8 mouse cellular contexts compared by ENCODE assay signal in genomic region chr3:88142546-88142915, GRCm38 (mm10). TPM values are rescaled to one million over a fixed set of nuclear protein-coding genes. Genes with fewer than 3 reads are reported as not detected.
DNase-seq lines count a peak whose midpoint lies in the region; ATAC-seq and TF ChIP-seq lines count a peak whose summit lies in the region.

No protein-coding gene starts in this region.

- no peaks in the 10 kb centered on the region for H3K27me3 ChIP-seq in heart, embryonic 13.5 days (replicated peaks)
- no peaks in the 10 kb centered on the region for H3K27me3 ChIP-seq in CH12.LX (replicated peaks)
- no peaks in the 10 kb centered on the region for H3K27me3 ChIP-seq in intestine, embryonic 15.5 days (replicated peaks)
- H3K27me3 ChIP-seq in myocyte (ENCODE audit: control insufficient read depth, insufficient read depth, insufficient read length): no peaks in the 10 kb centered on the region

- no peak for TF ChIP-seq CTCF in CH12.LX (conservative IDR thresholded peaks at IDR 0.05 in 1 of 2, IDR thresholded peaks at IDR 0.05 in 1 of 2; ENCODE audit: low read depth in 2 of 2, low read length in 2 of 2)

- in situ Hi-C loops in CH12.LX (cut with MboI; ENCODE audit: low pct_ligation_motif_present, low pct_unique_long_range_greater_than_20kb, low sequenced_read_pairs): no loop called here

- DNase-seq in heart, adult 11 months: no peak
- no peak for DNase-seq in CH12.LX (ENCODE audit: extremely low read depth)
- DNase-seq in c-Kit-positive CD71-positive TER-119-positive erythroid progenitor cells, embryonic 14.5 days (ENCODE audit: low spot score): peak; percentile 42
- DNase-seq in retina, postnatal 1 day: no peak
- no peak for DNase-seq in layer of hippocampus, postnatal 36 days

- TF ChIP-seq POLR2A in CH12.LX (IDR thresholded peaks at IDR 0.05; ENCODE audit: low read depth, low read length) (no peak), myocyte (IDR thresholded peaks at IDR 0.05; ENCODE audit: insufficient read length, low read depth) (peak; percentile 62)

- peak overlapping the region; percentile 88 for H3ac ChIP-seq in myocyte (ENCODE audit: control insufficient read depth, insufficient read length)

- peaks cover 73% of the 10 kb centered on the region for H3K4me1 ChIP-seq in heart, embryonic 13.5 days
- H3K4me1 ChIP-seq in CH12.LX (ENCODE audit: control insufficient read depth in 1 of 2, insufficient read depth in 2 of 2): peaks cover 26 to 59% of the 10 kb centered on the region in 2 experiments
- H3K4me1 ChIP-seq in intestine, embryonic 15.5 days (replicated peaks): peaks cover 68% of the 10 kb centered on the region

- ATAC-seq in heart, embryonic 13.5 days (ENCODE audit: extremely low read depth, insufficient number of reproducible peaks, low FRiP score, low TSS enrichment): peak; percentile 23
- ATAC-seq in intestine, embryonic 15.5 days: peak; percentile 21

- TF ChIP-seq EP300 in CH12.LX (IDR thresholded peaks at IDR 0.05; ENCODE audit: low read length): no peak

- peak overlapping the region; percentile 96 for H3K4me3 ChIP-seq in heart, embryonic 13.5 days
- H3K4me3 ChIP-seq in CH12.LX (replicated peaks in 1 of 3; ENCODE audit: low read depth in 2 of 3, low read length in 2 of 3, poor library complexity in 1 of 3): peak overlapping the region; percentile 73 to 96 (median 88)
- H3K4me3 ChIP-seq in intestine, embryonic 15.5 days (replicated peaks): peak overlapping the region; percentile 87
- peak overlapping the region; percentile 98 for H3K4me3 ChIP-seq in myocyte

- peaks cover 4% of the 10 kb centered on the region; the same call in 1 of the 2 replicates for H3K36me3 ChIP-seq in heart, embryonic 13.5 days
- peaks cover 2 to 17% of the 10 kb centered on the region in 2 experiments for H3K36me3 ChIP-seq in CH12.LX (replicated peaks in 1 of 2; ENCODE audit: control insufficient read depth in 1 of 2, insufficient read depth in 1 of 2, low read length in 1 of 2)
- H3K36me3 ChIP-seq in intestine, embryonic 15.5 days: no peaks in the 10 kb centered on the region
- no peaks in the 10 kb centered on the region for H3K36me3 ChIP-seq in myocyte (ENCODE audit: control insufficient read depth, insufficient read depth)

- peak overlapping the region; percentile 100 for H3K27ac ChIP-seq in heart, embryonic 13.5 days (replicated peaks)
- peak overlapping the region; percentile 92 for H3K27ac ChIP-seq in CH12.LX (ENCODE audit: insufficient read depth, low read depth)
- peak overlapping the region; percentile 100 for H3K27ac ChIP-seq in intestine, embryonic 15.5 days

- no peaks in the 10 kb centered on the region for H3K9me3 ChIP-seq in heart, embryonic 13.5 days
- H3K9me3 ChIP-seq in CH12.LX (replicated peaks; ENCODE audit: low read length): no peaks in the 10 kb centered on the region
- no peaks in the 10 kb centered on the region for H3K9me3 ChIP-seq in intestine, embryonic 15.5 days

- WGBS in heart, embryonic 13.5 days: 0% methylated on average over 56 of the region's 57 CpGs
- under 1% methylated on average over 55 of the region's 57 CpGs for WGBS in intestine, embryonic 15.5 days

- peaks cover 51% of the 10 kb centered on the region for H3K79me2 ChIP-seq in CH12.LX (replicated peaks; ENCODE audit: control insufficient read depth, extremely low read depth, insufficient read depth, poor library complexity, severe bottlenecking)
- H3K79me2 ChIP-seq in myocyte (ENCODE audit: control insufficient read depth, insufficient read depth): peaks cover 48% of the 10 kb centered on the region

- no peak for TF ChIP-seq RAD21 in CH12.LX (IDR thresholded peaks at IDR 0.05; ENCODE audit: low read depth, low read length)

- H3K4me2 ChIP-seq in heart, embryonic 13.5 days: peak overlapping the region; percentile 95
- H3K4me2 ChIP-seq in CH12.LX (ENCODE audit: insufficient read depth, low read depth, poor library complexity, severe bottlenecking) (no peak overlapping the region), myocyte (ENCODE audit: low read depth) (peak overlapping the region; percentile 100)
- H3K4me2 ChIP-seq in intestine, embryonic 15.5 days (replicated peaks): peak overlapping the region; percentile 93

- dilution Hi-C loops in CH12.LX (cut with MboI; ENCODE audit: extremely low pct_ligation_motif_present, extremely low pct_unique_long_range_greater_than_20kb, low sequenced_read_pairs): no loop called here

- H3K9ac ChIP-seq in heart, embryonic 13.5 days: peak overlapping the region; percentile 98
- H3K9ac ChIP-seq in CH12.LX (ENCODE audit: insufficient read depth, low read depth): peak overlapping the region; percentile 89
- H3K9ac ChIP-seq in intestine, embryonic 15.5 days: peak overlapping the region; percentile 96

TF ChIP-seq in CH12.LX, 34 proteins besides CTCF, POLR2A, EP300 and RAD21:
- TF ChIP-seq UBTF (IDR thresholded peaks at IDR 0.05; ENCODE audit: low read depth, low read length) (peak; percentile 15), PAX5 (IDR thresholded peaks at IDR 0.05; ENCODE audit: low read length) (no peak), ZNF384 (IDR thresholded peaks at IDR 0.05; ENCODE audit: low read depth, low read length) (no peak), ZKSCAN1 (IDR thresholded peaks at IDR 0.05; ENCODE audit: borderline replicate concordance, low read depth, low read length) (no peak), GABPA (IDR thresholded peaks at IDR 0.05; ENCODE audit: insufficient replicate concordance, low read depth, low read length) (no peak), BHLHE40 (IDR thresholded peaks at IDR 0.05; ENCODE audit: low read depth, low read length) (0 out of 2 replicates have a peak, but pooled peaks have one; percentile 31)

TF ChIP-seq in myocyte, 11 proteins besides CTCF, POLR2A, EP300 and RAD21:
- TF ChIP-seq E2F4 (IDR thresholded peaks at IDR 0.05; ENCODE audit: insufficient read depth) (no peak), CEBPB (IDR thresholded peaks at IDR 0.05; ENCODE audit: insufficient read depth, poor library complexity, severe bottlenecking) (no peak), MAX (IDR thresholded peaks at IDR 0.05; ENCODE audit: low read depth) (no peak), TCF3 (IDR thresholded peaks at IDR 0.05; ENCODE audit: insufficient read length, low read depth) (no peak), POLR2AphosphoS2 (IDR thresholded peaks at IDR 0.05; ENCODE audit: insufficient read length, low read depth) (no peak), MYOG (IDR thresholded peaks at IDR 0.05; ENCODE audit: control insufficient read depth in 1 of 3, insufficient read depth in 1 of 3, insufficient read length in 2 of 3, low read depth in 2 of 3) (peak in 1 of 3 experiments; percentile 34), MYOD1 (IDR thresholded peaks at IDR 0.05; ENCODE audit: control insufficient read depth in 1 of 3, insufficient read length in 2 of 3, low read depth in 2 of 3) (peak in 1 of 3 experiments; percentile 43)

RNA-seq across cellular contexts. Expression of gene Mef2d, which starts 0.4 kb away (rescaled TPM):
- polyA plus RNA-seq in heart, embryonic 13.5 days (2015; fragmentation: Nextera tagmentation; extraction: Ambion mirVana): 35.5 and 37.1 TPM in 2 replicates
- total RNA-seq in CH12.LX (2012; rRNA removed): 10.9 and 11.0 TPM in 2 replicates
- 4.3 and 4.8 TPM in 2 replicates for total RNA-seq in CH12.LX (2014; rRNA removed)
- 51.2 and 75.8 TPM in 2 replicates for polyA plus RNA-seq in CH12.LX (2012; ENCODE audit: insufficient read length, low read depth)
- polyA plus RNA-seq in intestine, embryonic 15.5 days (2015; fragmentation: Nextera tagmentation; extraction: Ambion mirVana): 19.7 and 20.8 TPM in 2 replicates
- polyA plus RNA-seq in myocyte (2012; fragmentation: generic; extraction: Trizol): 121 TPM
- total RNA-seq in layer of hippocampus, postnatal 36 days (2021): 100 to 1,000 TPM; 191 to 207 TPM
